Mouse (Mus musculus) G1E (cell line): Measurements from ENCODE around the gene Ebf4.

ENCODE experiments used
- CTCF ChIP-seq: IDR thresholded peaks from 2 replicates; pipeline ENCODE4 v1.5.1; 2012; ENCODE audit warnings: low read depth, low read length, inconsistent platforms, mixed read lengths
- POLR2AphosphoS5 ChIP-seq: IDR thresholded peaks from 2 replicates; pipeline ENCODE4 v1.6.1; 2012; ENCODE audit warnings: low read depth, low read length, inconsistent platforms; ENCODE audit not compliant: insufficient replicate concordance

DNA sequence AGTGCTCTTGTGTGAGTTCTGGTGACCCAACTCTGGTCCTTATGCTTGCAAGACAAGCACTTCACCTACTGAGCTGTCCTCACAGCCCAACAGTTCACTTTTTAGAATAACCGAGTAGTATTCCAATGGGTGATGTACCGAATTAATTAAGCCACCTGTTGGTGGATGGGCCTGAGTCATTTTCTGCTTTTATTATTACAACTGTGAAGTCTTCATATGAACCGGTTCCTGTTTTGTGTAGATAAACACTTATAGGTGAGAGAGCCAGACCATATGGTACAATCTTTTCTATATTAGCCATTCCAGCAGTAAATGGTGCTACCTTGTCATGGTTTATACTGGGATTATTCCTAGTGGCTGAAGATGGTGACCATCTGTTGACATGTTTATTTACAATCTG, 117.8 kb downstream of the Ebf4 start:
- TF ChIP-seq CTCF (no peak), POLR2AphosphoS5 (no peak)
